Mouse (Mus musculus) layer of hippocampus, adult 18-20 months (tissue): Measurements from ENCODE around the gene Plgrkt. TPM values are rescaled to one million over a fixed set of nuclear protein-coding genes. Genes with fewer than 3 reads are reported as not detected.
"Not testable (repeated sequence)": the region's sequence is repeated elsewhere in the genome, so short reads cannot be mapped to it uniquely, and the experiment has no call there.

ENCODE experiments used
- DNase-seq, 2 experiments: peaks; one replicate each; pipeline ENCODE4 v3.0.0; 2022; ENCODE audit warnings: low spot score in 2 of 2
- long read RNA-seq: library from polyadenylated mRNA; stranded (forward); transcript quantifications from one replicate; pipeline ENCODE4 v2.0.0, GENCODE M21; 2021
- total RNA-seq, 2 experiments: library from RNA; stranded (reverse); gene quantifications; 2 replicates each; pipeline ENCODE4 v1.2.3; 2021

Gene Plgrkt
- 10 to 100 TPM; 25.6 to 27.0 TPM for total RNA-seq
- long read RNA-seq, partial matches to known transcripts: 4 of 13 reads
- long read RNA-seq, other reads (novel, unspliced or antisense): 5 of 13 reads

DNA sequence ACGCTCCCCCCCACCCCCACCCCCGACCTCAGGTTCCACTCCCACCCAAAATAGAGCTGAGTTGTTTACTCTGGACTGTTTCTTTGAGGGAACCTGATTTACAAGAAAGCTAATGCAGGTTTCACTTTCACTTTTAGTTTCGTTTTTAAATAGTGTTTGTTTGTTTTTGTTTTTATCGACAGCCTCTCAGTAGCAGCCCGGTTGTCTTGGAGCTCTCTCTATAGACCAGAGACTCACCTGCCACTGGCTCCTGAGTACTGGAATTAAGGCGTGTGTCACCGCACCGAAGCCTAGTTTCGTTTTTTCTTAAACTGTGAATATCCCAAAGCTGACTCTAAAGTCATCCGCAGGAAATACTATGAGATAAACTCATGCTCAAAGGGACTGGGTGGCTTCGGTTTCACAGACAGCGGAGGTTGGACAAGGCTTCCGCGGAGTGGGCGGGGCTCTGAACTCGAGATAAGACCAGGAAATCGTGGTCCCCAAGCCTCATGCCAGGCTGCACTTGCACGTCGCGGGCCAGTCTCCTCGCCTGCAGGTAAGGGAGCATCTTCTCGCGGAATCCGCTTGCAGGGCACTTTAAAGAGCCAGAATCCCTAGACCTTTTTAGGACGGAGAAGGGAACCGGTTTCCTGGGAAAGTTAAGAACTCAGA lies at the start of gene Plgrkt, which contains the start of gene Cd274:
TSS of gene Plgrkt (minus strand) at position 422 of the 654 bp plus-strand sequence.
TSS of gene Cd274 (plus strand) at position 487 of the 654 bp plus-strand sequence.
- peak in 1 of 2 experiments; percentile 49 for DNase-seq

DNA sequence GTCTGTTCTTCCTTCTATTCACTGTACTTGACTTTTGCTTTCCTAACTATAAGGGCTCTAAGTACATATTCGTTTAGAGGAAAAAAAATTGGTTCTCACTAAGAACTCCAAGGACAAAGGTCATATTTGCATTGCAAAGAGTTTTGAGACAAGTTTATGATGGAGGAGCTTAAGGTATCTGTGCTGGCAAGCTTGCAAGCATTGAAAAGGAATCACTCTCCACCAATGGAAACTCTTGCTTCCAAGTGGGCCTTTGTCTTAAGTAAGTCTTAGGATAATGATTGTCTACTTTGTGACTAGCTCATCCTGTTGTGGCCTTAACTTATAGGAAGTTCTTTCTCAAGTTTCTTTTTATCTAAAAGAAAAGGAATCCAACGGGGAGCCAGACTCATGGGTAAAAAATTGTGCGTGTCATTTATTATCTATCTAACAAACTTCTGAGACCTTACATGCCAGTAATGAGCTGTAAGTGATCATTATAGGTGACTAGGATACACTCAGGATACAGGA lies 49.3 kb upstream of the Plgrkt start:
- no peak for DNase-seq

DNA sequence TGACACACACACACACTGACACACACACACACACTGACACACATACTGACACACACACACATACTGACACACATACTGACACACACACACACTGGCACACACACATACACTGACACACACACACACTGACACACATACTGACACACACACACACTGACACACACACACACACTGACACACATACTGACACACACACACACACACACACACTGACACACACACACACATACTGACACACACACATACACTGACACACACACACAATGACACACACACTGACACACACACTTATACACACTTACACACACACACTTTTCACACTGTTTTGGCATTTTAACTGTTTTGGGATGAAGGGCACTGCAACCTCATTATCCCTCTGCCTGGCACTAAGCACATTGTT lies 47.7 kb upstream of the Plgrkt start:
- not testable (repeated sequence) for DNase-seq

DNA sequence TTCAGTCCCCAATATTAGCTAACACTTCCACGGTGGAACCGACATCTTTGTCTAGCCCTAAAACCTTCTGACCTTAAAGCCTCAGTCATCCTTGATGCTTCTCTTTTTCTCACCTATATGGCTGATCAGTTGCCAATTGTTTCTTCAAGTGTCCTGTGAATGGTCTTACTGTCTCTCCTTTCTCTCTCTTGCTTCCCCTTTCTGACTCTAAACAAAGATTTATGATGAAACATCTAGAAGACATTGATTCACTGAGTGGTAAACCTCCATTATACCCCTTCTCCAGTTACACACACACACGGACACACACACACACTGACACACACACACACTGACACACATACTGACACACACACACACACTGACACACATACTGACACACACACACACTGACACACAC lies 47.3 kb upstream of the Plgrkt start:
- DNase-seq: no peak

DNA sequence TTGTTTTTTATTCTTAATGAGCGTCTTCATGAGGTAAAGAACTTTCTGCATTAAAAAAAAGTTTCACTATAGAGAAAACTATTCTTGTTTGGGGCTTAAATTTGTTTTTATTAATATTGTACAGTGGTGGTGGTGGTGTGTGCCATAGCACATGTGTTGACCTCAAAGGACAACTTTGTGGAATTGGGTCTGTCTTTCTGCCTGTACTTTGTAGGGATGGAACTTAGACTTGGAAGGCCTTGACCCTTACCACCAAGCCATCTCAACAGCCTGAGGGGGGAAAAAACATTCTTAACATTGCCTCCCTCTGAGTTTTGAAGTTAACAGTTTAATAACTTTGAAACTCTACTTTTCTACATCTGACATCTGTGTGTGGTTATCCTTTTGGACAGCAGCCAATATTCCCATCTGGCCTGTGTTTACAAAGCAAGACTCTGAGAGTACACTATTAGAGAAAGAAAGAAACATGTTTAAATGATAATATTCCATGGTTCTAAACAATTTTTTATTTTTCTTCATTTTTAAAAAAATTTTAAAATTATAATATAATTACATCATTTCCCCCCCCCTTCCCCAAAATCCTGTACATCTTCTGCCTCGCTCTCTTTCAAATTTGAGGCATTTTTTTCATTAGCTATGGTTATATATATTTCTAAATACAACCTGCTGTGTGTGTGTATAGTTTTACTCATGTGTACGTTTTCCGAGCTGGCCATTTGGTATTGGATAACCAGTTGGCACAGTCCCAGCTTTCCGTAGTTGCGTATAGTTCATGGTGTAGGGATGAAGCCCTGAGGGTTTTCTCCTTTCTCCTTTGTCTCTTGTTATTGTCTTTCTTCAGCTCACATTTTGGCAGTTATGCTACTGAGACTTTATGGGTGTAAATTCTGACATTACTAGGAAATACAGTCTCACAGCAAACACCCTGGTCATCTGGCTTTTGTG lies 45.6 kb upstream of the Plgrkt start:
- DNase-seq: peak; percentile 46 to 75

DNA sequence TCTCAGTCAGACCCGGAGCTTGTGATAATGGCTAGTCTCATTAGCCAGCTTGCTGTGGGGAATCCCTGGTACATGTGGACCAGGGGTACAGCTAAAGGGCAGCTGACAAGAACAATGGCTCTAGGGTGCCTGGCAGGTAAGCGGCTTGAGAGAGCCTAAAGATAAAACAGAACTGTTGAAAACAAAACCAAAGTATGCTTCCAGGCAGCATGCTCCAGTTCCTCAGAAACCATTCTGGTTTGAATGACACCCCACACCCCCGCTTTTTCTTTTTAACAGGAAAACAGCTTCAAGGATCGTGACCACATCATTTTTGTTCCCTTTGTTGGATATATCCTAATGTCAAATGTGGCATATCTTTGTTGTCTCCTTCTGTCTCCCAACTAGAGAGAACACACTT lies 43.4 kb upstream of the Plgrkt start, which contains the start of gene Pdcd1lg2:
TSS of gene Pdcd1lg2 (plus strand) at position 301 of the 400 bp plus-strand sequence.
- no peak for DNase-seq

DNA sequence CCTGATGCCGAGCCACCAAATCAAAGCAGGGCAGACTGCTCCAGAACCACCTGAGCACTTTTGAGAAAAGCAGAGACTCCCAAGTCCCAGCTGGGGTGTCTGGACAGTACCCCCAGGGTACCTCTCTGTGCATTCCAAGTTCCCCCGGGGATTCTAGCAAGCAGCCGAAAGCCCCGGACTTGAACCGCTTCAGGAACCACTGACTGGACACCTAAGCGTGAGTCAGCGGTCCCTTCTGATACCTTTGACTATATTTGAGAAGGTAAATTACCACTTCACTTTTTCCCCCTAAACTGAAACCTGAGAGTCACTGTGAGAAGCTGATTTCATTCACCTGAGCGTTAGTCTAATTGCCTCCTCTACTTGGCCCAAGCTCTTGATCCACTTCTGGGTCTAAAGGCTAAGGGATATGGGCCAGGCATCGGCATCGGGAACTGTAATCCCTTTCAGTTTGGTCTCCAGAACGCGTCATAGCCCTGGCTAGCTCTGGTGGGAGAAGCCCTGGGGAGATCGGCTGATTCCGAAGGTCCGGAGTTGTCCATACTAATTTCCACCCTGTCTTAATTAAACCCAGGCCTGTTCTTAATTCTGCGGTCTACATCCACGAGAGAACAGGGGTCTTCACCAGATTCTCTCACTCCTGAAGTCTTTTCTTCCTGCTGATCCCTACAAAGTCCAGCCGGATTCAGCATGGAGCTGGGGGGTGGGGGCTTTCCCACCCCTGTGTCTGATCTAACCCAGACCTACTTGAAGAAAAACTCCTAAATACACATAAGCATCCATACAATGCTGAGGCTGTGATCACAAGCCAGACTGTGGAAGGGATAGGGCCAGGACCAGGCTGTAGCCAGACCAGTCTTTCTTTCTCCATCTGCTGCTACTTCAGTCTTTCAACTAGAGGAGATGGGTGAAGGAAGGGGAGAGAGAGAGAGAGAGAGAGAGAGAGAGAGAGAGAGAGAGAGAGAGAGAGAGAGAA lies 39.1 kb upstream of the Plgrkt start:
- DNase-seq: no peak

DNA sequence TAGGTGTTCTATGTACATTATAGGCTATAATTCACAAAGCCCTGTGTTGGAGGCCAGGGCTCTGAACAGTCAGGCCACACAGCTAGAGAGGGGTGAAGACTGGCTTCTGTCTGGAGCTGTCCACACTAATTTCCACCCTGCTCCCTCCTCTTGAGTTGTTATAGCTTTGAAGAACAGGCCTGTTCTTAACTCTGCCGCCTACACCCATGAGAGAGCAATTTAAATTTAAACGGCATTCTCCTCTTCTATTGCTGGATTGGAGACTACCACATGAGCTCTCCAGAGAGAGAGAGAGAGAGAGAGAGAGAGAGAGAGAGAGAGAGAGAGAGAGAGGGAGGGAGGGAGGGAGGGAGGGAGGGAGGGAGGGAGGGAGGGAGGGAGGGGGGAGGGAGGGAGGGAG lies 38.2 kb upstream of the Plgrkt start:
- DNase-seq: no peak

DNA sequence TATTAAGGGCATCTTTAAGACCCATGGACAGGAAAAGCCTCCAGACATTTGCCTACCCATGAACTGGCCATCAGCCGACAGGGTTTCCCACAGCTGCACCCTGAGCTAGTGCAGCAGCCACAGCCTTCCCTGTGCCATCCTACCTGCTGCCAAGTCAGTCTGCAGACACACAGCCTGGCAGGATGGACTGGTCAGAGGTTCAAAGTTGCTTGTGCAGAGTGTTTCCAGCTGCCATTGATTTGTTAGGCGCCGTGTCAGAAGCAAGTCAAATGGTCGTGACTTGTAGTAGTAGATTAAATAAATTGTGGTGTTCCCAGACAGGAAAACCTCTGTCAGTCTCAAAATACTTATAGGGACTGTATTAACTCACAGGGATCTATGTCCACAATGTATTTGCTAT lies 36.1 kb upstream of the Plgrkt start:
- no peak for DNase-seq

DNA sequence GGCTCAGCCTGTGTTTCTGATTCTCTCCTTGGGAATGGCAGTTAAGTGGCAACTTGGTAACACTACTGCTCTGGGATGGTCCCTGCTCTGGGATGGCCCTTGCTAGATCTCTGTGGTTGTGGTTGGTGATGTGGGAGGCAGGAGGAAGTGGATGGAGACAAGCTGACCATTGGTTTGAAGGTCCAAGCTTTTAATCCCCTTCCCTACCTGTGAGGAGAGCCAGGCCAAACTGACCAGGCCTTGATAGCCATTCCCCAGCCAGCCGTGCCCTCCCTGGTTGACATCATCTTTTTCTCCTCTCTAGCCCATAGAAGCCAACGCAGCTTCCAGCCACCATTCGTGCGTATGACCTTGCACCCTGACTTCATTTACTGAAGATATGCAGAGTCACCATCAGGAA lies 35.4 kb upstream of the Plgrkt start:
- DNase-seq: no peak

DNA sequence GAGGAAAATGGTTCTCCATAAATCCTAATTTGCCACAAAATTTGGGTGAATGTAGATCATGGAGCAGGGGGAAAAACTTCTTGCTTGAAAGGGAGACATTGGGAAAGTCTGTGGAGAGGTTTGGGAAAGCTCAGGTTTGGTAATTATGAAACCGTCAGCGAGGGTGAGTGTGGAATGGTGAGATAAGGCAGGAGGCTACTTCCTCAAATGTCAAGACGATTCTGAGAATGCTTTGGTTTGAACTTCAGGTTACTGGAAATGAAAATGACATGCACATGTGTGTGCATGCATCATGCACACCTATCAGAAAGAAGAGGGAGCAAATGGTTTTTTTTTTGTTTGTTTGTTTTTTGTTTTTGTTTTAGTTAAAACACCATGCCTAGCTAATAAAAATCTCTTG lies 33.3 kb upstream of the Plgrkt start:
- no peak for DNase-seq

DNA sequence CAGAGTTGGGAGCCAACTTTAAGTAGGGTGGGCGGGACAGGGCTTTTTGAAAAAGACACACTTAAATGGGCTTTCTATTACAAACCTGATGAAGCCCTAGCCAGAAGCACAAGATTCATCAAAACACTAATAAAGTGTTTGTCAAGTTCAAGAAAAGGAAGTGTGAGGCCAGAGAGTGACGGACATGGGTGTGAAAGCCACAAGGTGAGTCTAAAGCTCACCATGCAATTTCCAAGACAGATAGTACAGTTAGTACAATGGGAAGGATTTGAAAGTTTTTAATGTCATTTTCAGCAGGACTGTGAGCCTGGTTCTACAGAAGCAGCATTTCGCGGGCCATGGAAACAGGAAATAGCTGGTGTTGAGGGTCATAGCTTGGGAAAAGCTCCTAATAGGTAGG lies 32.6 kb upstream of the Plgrkt start:
- DNase-seq: no peak

DNA sequence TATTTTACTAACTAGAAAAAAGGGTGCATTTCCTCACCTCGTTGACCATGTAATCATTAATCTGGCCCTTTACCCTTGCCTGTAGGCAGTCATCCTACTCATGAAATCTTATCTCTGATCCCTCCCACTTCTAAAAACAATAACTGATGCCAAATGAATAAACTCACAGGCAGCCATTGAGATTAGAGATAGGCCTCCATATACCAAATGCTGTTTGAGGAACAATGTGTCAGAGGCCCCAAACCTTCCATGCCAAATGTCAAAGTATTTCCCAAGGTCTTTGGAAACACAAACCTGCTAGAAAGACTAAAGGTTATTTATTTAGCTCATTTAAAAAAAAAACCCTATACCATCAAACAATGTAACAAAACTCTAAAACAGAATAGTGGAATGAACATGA lies 29.2 kb upstream of the Plgrkt start:
- no peak for DNase-seq

DNA sequence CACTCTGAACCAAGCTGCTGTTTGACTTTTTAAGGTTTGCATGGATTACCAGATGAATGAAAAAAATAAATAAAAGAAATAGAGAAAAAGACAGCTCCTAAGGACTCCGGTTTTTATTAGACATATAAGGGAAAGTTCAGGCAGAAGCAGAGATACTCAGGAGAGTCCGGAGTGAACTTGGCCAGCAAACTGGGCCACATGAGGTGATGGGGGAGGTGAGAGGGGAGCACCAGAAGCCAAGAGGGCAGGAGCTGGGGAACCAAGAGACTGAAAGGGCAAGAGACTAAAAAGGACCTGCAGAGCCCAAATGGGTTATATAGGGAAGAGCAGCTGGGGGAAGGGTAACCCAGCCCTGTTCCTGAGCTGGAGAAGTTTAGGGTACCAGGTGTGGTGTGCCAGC lies 27.5 kb upstream of the Plgrkt start:
- DNase-seq: no peak

DNA sequence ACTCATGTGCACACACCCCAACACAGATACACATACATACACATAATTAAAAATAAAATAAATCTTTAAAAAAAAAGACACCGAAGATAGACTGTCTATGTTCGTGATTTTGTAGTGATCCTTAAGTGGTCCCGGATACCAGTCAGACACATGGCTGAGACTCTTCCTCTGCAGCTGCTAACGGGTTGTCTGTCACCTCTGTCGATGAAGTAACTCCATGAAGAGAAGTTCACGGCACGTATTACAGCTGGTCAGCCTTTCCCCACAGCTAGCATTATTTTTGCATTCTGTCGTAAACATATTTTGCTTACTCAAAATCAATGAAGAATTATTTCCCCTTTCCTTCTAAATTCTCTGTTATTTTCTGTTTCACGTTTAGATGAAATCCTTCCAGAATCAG lies 26.1 kb upstream of the Plgrkt start:
- DNase-seq: no peak

DNA sequence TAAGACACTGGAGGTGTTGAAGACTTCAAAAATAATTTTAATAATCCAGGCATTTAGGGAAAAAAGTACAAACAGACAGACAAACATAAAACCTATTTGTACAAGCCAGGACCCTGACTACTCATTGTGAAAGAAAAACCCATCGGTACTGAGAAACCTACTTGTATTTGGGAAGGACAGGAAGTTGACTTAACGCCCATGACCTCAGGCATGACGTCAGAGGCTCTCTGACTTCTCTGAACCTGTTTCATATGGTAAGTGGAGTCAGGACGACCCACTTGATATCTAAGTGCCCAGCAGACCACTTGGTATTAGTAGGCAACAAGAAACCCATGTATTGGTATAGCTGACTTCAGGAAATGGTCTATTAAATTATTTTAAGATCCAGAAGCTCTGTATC lies 24.1 kb upstream of the Plgrkt start:
- DNase-seq: no peak

DNA sequence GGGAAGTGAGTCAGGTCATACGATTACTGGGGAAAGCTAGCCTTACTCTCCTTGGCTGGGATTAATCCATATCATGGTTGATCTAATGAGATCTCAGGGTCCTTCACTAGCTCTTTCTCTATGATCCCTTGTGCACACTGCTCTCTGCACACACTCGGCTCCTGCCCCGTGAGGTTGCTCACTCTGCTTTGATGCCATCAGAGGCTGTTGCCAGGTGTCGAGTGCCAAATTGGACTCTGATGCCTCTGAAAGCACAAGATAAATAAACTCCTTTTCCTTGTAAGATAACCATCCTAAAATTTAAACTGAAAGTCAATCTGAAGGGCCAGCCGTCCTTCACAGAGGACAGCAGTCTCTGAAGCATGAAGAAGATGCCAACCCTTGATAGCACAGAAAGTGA lies 23.3 kb upstream of the Plgrkt start:
- no peak for DNase-seq

DNA sequence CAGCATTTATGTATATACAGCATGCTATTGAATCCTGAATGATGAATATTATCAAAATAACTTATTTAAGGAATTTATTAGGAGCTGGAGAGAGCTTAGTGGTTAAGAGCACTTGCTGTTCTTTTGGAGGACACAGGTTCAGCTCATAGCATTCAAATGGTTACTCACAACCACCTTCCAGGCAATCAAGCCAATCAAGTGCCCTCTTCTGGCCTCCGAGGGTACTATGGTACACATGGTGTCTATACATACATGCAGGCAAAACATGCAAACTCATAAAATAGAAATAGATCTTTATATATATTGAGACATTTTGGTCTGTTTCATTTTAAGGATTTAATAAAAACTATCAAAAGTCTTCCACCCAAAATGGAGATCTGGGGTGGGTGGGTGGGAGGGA lies 21.6 kb upstream of the Plgrkt start:
- DNase-seq: no peak

DNA sequence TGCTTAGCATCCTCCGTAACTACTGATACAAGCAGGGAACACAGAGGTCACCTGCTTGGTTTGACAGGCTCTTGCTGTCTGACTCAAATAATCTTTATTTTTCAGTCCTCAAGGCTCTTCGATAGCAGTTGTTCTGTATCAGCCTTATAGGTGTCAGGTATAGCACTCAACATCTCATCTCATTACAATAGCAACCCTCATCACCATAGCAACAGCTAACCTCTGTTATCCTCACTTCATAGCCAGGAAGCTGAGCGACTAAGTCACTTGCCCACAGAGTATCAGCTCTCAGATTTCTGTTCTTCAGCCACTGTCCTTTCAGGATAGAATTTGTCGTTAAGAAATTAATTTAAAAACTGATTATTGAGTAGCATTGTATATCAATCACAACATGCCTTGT lies 18.6 kb upstream of the Plgrkt start:
- no peak for DNase-seq

DNA sequence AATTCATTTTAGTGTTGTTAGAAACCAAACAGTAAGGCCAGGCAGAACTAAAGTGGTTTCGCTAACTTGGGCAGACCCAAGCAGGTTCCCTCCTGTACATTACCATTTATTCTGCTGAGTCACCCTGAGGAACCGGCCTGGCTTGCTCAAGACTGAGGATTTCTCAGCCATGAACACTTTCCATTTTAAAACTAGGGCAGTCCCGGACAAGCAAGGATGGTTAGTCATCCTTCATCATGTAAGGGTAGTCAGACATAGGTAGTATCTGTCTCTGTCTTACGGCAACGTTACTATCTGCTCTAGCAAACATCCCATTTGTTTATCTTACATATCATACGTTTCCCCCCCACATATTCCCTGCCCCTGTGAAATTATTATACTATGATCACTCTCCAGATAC lies 17.8 kb upstream of the Plgrkt start:
- no peak for DNase-seq

DNA sequence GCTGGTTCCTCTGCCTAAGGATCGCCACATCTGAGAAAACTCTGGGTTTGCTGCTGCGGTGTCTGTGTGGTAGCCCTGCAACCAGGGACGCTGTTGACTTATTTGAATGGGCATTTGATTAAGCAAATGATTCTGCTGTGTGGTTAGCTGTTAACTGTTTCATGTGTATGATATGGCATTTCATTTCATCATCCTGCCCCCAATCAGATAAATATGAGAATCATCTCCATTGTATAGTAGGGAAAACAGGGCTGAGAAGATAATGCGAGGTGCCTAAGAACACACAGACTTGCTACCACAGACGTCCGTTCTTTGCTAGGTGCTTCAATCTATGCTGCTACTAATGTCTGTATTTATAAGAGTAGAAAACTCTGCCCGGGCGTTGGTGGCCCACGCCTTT lies 17.2 kb upstream of the Plgrkt start:
- DNase-seq: no peak
